Mouse (Mus musculus) ES-E14 (cell line): ENCODE results near the gene Slc29a4. TPM values are rescaled to one million over a fixed set of nuclear protein-coding genes. Genes with fewer than 3 reads are reported as not detected.

ENCODE experiments used
- DNase-seq: peaks from one replicate; pipeline ENCODE4 v3.0.0-alpha.2; 2013; ENCODE audit warnings: low read depth, low spot score
- H3K27ac ChIP-seq: 2 replicates; pipeline ENCODE4 v1.5.1; 2012; ENCODE audit warnings: low read depth, mild to moderate bottlenecking, low read length, moderate library complexity, mixed read lengths; ENCODE audit not compliant: poor library complexity, insufficient read depth, severe bottlenecking
- H3K36me3 ChIP-seq: 2 replicates; pipeline ENCODE4 v1.6.1; 2012; ENCODE audit warnings: mild to moderate bottlenecking, low read length, moderate library complexity, mixed read lengths; ENCODE audit not compliant: control insufficient read depth, poor library complexity, insufficient read depth, severe bottlenecking
- H3K4me1 ChIP-seq, 2 experiments: fragments of 150-350 bp in 1 of 2; sonication (generic) in 1 of 2; 2 replicates each; pipeline ENCODE4 v1.6.1; 2012; ENCODE audit warnings: low read length in 2 of 2, mild to moderate bottlenecking in 1 of 2, mixed read lengths in 1 of 2; ENCODE audit not compliant: control insufficient read depth in 2 of 2, insufficient read depth in 2 of 2, poor library complexity in 1 of 2
- H3K4me3 ChIP-seq, 2 experiments: fragments of 150-350 bp in 1 of 2; sonication (generic) in 1 of 2; 2 replicates each; pipeline ENCODE4 v1.5.1; 2012; ENCODE audit warnings: low read length in 2 of 2, low read depth in 1 of 2, mild to moderate bottlenecking in 1 of 2, mixed read lengths in 1 of 2; ENCODE audit not compliant: insufficient read depth in 1 of 2, poor library complexity in 1 of 2, severe bottlenecking in 1 of 2
- H3K9ac ChIP-seq: 2 replicates; pipeline ENCODE4 v1.6.1; 2012; ENCODE audit warnings: low read depth, mild to moderate bottlenecking, low read length, mixed read lengths; ENCODE audit not compliant: poor library complexity, insufficient read depth, severe bottlenecking
- H3K9me3 ChIP-seq: fragments of 150-350 bp; sonication (generic); 2 replicates; pipeline ENCODE4 v1.6.1; 2012; ENCODE audit warnings: low read depth, mild to moderate bottlenecking, low read length; ENCODE audit not compliant: control insufficient read depth, insufficient read depth
- CHD2 ChIP-seq: IDR thresholded peaks from 2 replicates; pipeline ENCODE4 v1.6.1; 2014; ENCODE audit warnings: mild to moderate bottlenecking, low read depth, low read length, inconsistent platforms
- HCFC1 ChIP-seq: IDR thresholded peaks from 2 replicates; pipeline ENCODE4 v1.6.1; 2012; ENCODE audit warnings: low read length, inconsistent platforms, borderline replicate concordance; ENCODE audit not compliant: insufficient read depth
- MAFK ChIP-seq: IDR thresholded peaks from 2 replicates; pipeline ENCODE4 v1.6.1; 2014; ENCODE audit warnings: mild to moderate bottlenecking, low read depth, low read length, inconsistent platforms; ENCODE audit not compliant: insufficient read depth
- ZC3H11A ChIP-seq: IDR thresholded peaks from 2 replicates; pipeline ENCODE4 v1.6.1; 2012; ENCODE audit warnings: low read depth, mild to moderate bottlenecking, inconsistent platforms, low read length, borderline replicate concordance
- ZNF384 ChIP-seq: IDR thresholded peaks from 2 replicates; pipeline ENCODE4 v1.6.1; 2012; ENCODE audit warnings: low read depth, low read length, inconsistent platforms
- in situ Hi-C, 2 experiments: fragments of 600-800 bp; cut with MboI; formaldehyde crosslinking; loops; one replicate each; pipeline ENCODE4 v1.15.1; 2025; ENCODE audit warnings: low sequenced_read_pairs in 2 of 2, inconsistent platforms in 1 of 2; ENCODE audit not compliant: unreplicated experiment in 2 of 2
- total RNA-seq: library from RNA; depleted of rRNA; stranded (reverse); fragments of 300-350 nt; gene quantifications from 2 replicates; pipeline ENCODE4 v1.2.3, GENCODE M21; 2012

Gene Slc29a4
- total RNA-seq, 1 experiment, result 9.4 TPM

- H3K9ac ChIP-seq, result no peak overlapping the region
- in situ Hi-C loops, result no loop called here
- no peak for TF ChIP-seq HCFC1
- TF ChIP-seq ZC3H11A, result no peak
- TF ChIP-seq MAFK, result no peak
- TF ChIP-seq ZNF384, result no peak
- TF ChIP-seq CHD2, result no peak
- H3K36me3 ChIP-seq, result no peaks in the 10 kb centered on the region
- no peak overlapping the region for H3K27ac ChIP-seq
- H3K4me1 ChIP-seq, result peaks cover 2 to 9% of the 10 kb centered on the region in 2 experiments; a peak in 2 of 4 replicates
- no peak for DNase-seq
- no peak overlapping the region for H3K4me3 ChIP-seq
- H3K9me3 ChIP-seq, result no peaks in the 10 kb centered on the region
Measured at GRCm38 (mm10) chr5:142697742-142698141, 5.4 kb downstream of the Slc29a4 start.

- Histone ChIP-seq H3K9ac (no peak overlapping the region), H3K36me3 (no peaks in the 10 kb centered on the region), H3K27ac (no peak overlapping the region), H3K9me3 (no peaks in the 10 kb centered on the region), H3K4me1 (peaks cover 2 to 9% of the 10 kb centered on the region in 2 experiments; a peak in 2 of 4 replicates), H3K4me3 (peak overlapping the region; percentile 64 to 72)
- in situ Hi-C loops, result no loop called here
- peak; percentile 91 for DNase-seq
- TF ChIP-seq CHD2 (no peak), HCFC1 (no peak), ZC3H11A (no peak), MAFK (no peak), ZNF384 (no peak)
Measured at GRCm38 (mm10) chr5:142700842-142701589, 8.7 kb downstream of the Slc29a4 start.

- H3K9ac ChIP-seq, result peak overlapping the region; percentile 79
- peaks cover 0 to 6% of the 10 kb centered on the region in 2 experiments; a peak in 1 of 4 replicates for H3K4me1 ChIP-seq
- TF ChIP-seq ZNF384 (no peak), HCFC1 (no peak), CHD2 (no peak)
- peak; percentile 87 for DNase-seq
- peak overlapping the region; percentile 72 to 88 for H3K4me3 ChIP-seq
- no peaks in the 10 kb centered on the region for H3K9me3 ChIP-seq
- no peak overlapping the region for H3K27ac ChIP-seq
- in situ Hi-C loops, result no loop called here
- no peaks in the 10 kb centered on the region for H3K36me3 ChIP-seq
Measured at GRCm38 (mm10) chr5:142701651-142702510, 9.6 kb downstream of the Slc29a4 start.

GRCm38 (mm10) chr5:142702511-142703138 is 10.3 kb downstream of the Slc29a4 start:
- no peaks in the 10 kb centered on the region for H3K36me3 ChIP-seq
- no peaks in the 10 kb centered on the region for H3K9me3 ChIP-seq
- peak overlapping the region; percentile 79 for H3K9ac ChIP-seq
- TF ChIP-seq CHD2 (no peak), MAFK (no peak), ZC3H11A (no peak), ZNF384 (no peak), HCFC1 (no peak)
- in situ Hi-C loops, result no loop called here
- no peak overlapping the region for H3K27ac ChIP-seq
- H3K4me1 ChIP-seq, result peaks cover 0 to 6% of the 10 kb centered on the region in 2 experiments; a peak in 1 of 4 replicates
- H3K4me3 ChIP-seq, result peak overlapping the region; percentile 72 to 88
- no peak for DNase-seq
